Mouse (Mus musculus) embryonic fibroblast, embryonic 13.5 days (primary cell): ENCODE data around the gene Aqp5.

Source experiments
- CTCF ChIP-seq: IDR thresholded peaks from 2 replicates; pipeline ENCODE4 v1.5.1; 2011; ENCODE audit warnings: mild to moderate bottlenecking, control low read depth, low read length, moderate library complexity, borderline replicate concordance; ENCODE audit not compliant: insufficient read depth
- POLR2A ChIP-seq: IDR thresholded peaks from 2 replicates; pipeline ENCODE4 v1.6.1; 2011; ENCODE audit warnings: low read depth, mild to moderate bottlenecking, control low read depth, low read length, moderate library complexity

GRCm38 (mm10) chr15:99599245-99600070 lies 8.9 kb downstream of the Aqp5 start:
- TF ChIP-seq CTCF: no peak
- TF ChIP-seq POLR2A: no peak
